Mouse (Mus musculus) testis, adult 2 months (tissue): Measurements from ENCODE around the gene Cfap43. TPM values are rescaled to one million over a fixed set of nuclear protein-coding genes. Genes with fewer than 3 reads are reported as not detected.

Experiments
- H3K27ac ChIP-seq: fragments of 200-500 bp; 2 replicates; pipeline ENCODE4 v1.5.1; 2012; ENCODE audit warnings: low read depth, low read length; ENCODE audit not compliant: control insufficient read depth, insufficient read depth
- H3K27me3 ChIP-seq: fragments of 200-500 bp; 2 replicates; pipeline ENCODE4 v1.6.1; 2012; ENCODE audit warnings: mild to moderate bottlenecking, low read length, moderate library complexity; ENCODE audit not compliant: control insufficient read depth, insufficient read depth
- H3K36me3 ChIP-seq: fragments of 200-500 bp; 2 replicates; pipeline ENCODE4 v1.6.1; 2012; ENCODE audit warnings: mild to moderate bottlenecking, low read length; ENCODE audit not compliant: control insufficient read depth, insufficient read depth
- H3K4me1 ChIP-seq: fragments of 200-500 bp; 2 replicates; pipeline ENCODE4 v1.6.1; 2012; ENCODE audit warnings: low read length; ENCODE audit not compliant: control insufficient read depth, insufficient read depth
- H3K4me3 ChIP-seq: fragments of 200-500 bp; 2 replicates; pipeline ENCODE4 v1.5.1; 2012; ENCODE audit warnings: low read depth, mild to moderate bottlenecking, low read length, moderate library complexity, mixed read lengths; ENCODE audit not compliant: control insufficient read depth
- CTCF ChIP-seq: fragments of 200-500 bp; IDR thresholded peaks from 2 replicates; pipeline ENCODE4 v1.5.1; 2012; ENCODE audit warnings: low read depth, mild to moderate bottlenecking, inconsistent platforms, low read length, moderate library complexity; ENCODE audit not compliant: control insufficient read depth, insufficient read depth, insufficient replicate concordance
- POLR2A ChIP-seq: fragments of 200-500 bp; IDR thresholded peaks from 2 replicates; pipeline ENCODE4 v1.6.1; 2012; ENCODE audit warnings: low read depth, mild to moderate bottlenecking, inconsistent platforms, low read length, moderate library complexity; ENCODE audit not compliant: control insufficient read depth
- polyA plus RNA-seq: library from polyadenylated mRNA; depleted of rRNA; stranded (reverse); fragments of >200 nt; gene quantifications from 2 replicates; pipeline ENCODE4 v1.2.3, GENCODE M21; 2012

The Cfap43 gene
- polyA plus RNA-seq, 1 experiment = 95.2 TPM

DNA sequence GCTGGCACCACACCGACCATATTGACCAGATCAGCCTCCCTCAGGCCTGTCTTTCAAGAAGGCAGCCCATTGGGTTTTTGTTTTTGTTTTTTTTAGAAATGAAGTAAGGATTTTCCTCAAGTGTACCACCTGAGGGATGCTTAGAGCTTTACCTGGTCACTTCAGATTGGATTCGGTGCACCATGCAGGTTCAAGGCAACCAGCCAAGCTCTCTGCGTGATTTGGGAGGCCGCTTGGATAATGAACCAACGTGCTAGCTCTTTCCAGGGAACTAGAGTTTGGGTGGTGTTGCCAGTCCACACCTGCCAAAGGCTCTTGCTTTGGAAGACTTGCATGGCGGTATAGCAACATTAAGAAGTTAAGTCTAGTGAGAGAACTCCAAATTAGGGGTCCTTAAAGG lies 26.0 kb downstream of the Cfap43 start:
- no peaks in the 10 kb centered on the region for H3K36me3 ChIP-seq
- no peak overlapping the region for H3K27ac ChIP-seq
- no peaks in the 10 kb centered on the region for H3K4me1 ChIP-seq
- no peak overlapping the region for H3K4me3 ChIP-seq
- TF ChIP-seq CTCF = no peak
- no peak for TF ChIP-seq POLR2A
- H3K27me3 ChIP-seq = no peaks in the 10 kb centered on the region

- peak overlapping the region; percentile 9; the same call in 1 of the 2 replicates for H3K27ac ChIP-seq
- H3K27me3 ChIP-seq = no peaks in the 10 kb centered on the region
- TF ChIP-seq CTCF (no peak), POLR2A (no peak)
- no peak overlapping the region for H3K4me3 ChIP-seq
- H3K36me3 ChIP-seq = no peaks in the 10 kb centered on the region
- no peaks in the 10 kb centered on the region; the same call in 1 of the 2 replicates for H3K4me1 ChIP-seq
Measured at GRCm38 (mm10) chr19:47891562-47892312, 27.4 kb downstream of the Cfap43 start.

- Histone ChIP-seq H3K4me3 (no peak overlapping the region), H3K27ac (no peak overlapping the region; the same call in 1 of the 2 replicates), H3K36me3 (no peaks in the 10 kb centered on the region), H3K4me1 (no peaks in the 10 kb centered on the region; the same call in 1 of the 2 replicates), H3K27me3 (no peaks in the 10 kb centered on the region)
- TF ChIP-seq POLR2A = no peak
- no peak for TF ChIP-seq CTCF
Measured at GRCm38 (mm10) chr19:47890489-47891130, 28.5 kb downstream of the Cfap43 start.

- H3K4me3 ChIP-seq = no peak overlapping the region
- no peaks in the 10 kb centered on the region for H3K27me3 ChIP-seq
- no peak overlapping the region for H3K27ac ChIP-seq
- no peaks in the 10 kb centered on the region; the same call in 1 of the 2 replicates for H3K4me1 ChIP-seq
- TF ChIP-seq POLR2A (no peak), CTCF (no peak)
- no peaks in the 10 kb centered on the region for H3K36me3 ChIP-seq
Measured at GRCm38 (mm10) chr19:47888037-47888436, 31.1 kb downstream of the Cfap43 start.

- no peaks in the 10 kb centered on the region for H3K27me3 ChIP-seq
- H3K27ac ChIP-seq = no peak overlapping the region
- TF ChIP-seq POLR2A = no peak
- TF ChIP-seq CTCF = no peak
- no peaks in the 10 kb centered on the region; the same call in 1 of the 2 replicates for H3K4me1 ChIP-seq
- no peaks in the 10 kb centered on the region for H3K36me3 ChIP-seq
- no peak overlapping the region for H3K4me3 ChIP-seq
Measured at GRCm38 (mm10) chr19:47887417-47887816, 31.7 kb downstream of the Cfap43 start.

DNA sequence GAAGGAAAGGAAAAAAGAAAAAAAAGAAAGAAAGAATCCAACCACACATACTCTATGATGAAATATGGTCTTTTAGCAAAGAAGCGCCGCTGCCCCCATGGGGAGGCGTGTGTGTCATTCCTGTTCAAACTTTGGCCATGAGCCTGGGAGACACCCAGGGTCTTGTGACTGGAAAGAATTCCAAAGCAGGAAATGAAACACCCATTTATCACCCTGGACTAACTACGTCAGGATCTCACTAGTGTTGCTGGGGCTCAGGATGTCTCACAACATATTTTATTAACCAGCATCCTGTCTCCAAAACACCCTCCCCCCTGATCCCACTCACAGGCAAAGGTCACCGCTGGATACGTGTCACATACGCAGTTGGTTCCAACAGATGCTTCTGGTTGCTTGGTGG lies 32.5 kb downstream of the Cfap43 start:
- H3K36me3 ChIP-seq = no peaks in the 10 kb centered on the region
- no peaks in the 10 kb centered on the region for H3K27me3 ChIP-seq
- TF ChIP-seq POLR2A = no peak
- TF ChIP-seq CTCF = no peak
- H3K4me3 ChIP-seq = no peak overlapping the region
- H3K4me1 ChIP-seq = no peaks in the 10 kb centered on the region; the same call in 1 of the 2 replicates
- H3K27ac ChIP-seq = no peak overlapping the region

- H3K36me3 ChIP-seq = no peaks in the 10 kb centered on the region
- H3K4me1 ChIP-seq = no peaks in the 10 kb centered on the region; the same call in 1 of the 2 replicates
- no peaks in the 10 kb centered on the region for H3K27me3 ChIP-seq
- H3K4me3 ChIP-seq = no peak overlapping the region
- TF ChIP-seq POLR2A = no peak
- TF ChIP-seq CTCF = no peak
- no peak overlapping the region for H3K27ac ChIP-seq
Measured at GRCm38 (mm10) chr19:47885886-47886285, 33.2 kb downstream of the Cfap43 start.
